Mouse (Mus musculus): ENCODE results near the gene Bace1.

Bace1 gene

DNA sequence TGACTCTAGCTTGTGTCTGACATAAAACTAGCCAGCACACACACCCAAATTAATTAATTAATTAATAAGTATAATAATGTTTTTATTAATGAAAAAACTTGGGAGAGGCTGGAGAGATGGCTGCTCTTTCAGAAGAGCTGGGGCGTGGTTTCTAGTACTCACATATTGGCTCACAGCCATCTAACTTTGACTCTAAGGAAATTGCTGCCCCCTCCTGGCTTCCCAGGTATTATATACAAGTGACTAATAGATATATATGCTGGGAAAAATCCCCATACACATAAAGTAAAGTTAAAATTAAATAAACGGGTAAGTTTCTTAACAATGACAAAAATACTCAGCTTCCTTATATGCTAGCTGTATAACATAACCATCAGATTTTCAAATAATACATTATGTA lies 39.5 kb downstream of the Bace1 start:
- DNase-seq (ENCODE audit: inconsistent age in 2 of 2, low spot score in 1 of 2), result peak in 1 of 2 experiments; percentile 73

DNA sequence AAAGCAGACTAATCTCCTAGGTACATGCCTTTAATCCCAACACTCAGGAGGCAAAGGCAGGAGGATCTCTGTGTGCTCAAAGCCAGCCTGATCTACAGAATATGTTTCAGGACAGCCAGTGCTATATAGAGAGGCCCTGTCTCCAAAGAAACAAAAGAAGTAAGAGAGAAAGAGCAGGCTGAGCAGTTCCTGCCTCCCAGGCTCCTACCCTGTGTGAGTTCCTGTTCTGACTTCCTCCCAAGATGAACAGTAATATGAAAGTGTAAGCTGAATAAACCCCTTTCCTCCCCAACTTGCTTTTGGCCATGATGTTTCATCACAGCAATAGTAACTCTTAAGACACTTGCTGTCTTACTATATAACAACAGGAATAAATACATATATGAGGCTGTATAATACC lies 55.3 kb downstream of the Bace1 start:
- no peak for DNase-seq (ENCODE audit: inconsistent age in 2 of 2, low spot score in 1 of 2)

DNA sequence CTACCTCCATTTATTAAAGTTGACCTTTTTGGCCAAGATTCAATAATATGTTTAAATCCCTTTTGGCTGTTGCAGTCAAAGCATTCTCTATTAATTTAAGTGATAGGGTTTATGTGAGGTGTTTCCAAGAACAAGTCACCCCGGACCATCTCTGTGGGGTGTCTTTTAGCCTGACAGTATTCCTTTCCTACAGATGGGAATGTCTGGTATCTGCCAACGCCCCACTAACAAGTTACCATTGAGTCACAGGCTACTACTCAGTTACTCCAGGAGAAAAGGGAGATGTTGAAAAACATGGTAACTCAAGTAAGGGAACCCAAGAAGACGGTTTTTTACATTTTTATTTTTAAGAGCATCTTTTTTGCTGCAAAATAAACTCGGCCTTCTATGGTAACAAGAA lies 66.8 kb downstream of the Bace1 start:
- no peak for DNase-seq (ENCODE audit: inconsistent age in 2 of 2, low spot score in 1 of 2)

GRCm38 (mm10) chr9:45905811-45906237 lies 67.4 kb downstream of the Bace1 start:
- peak; percentile 62 to 75 for DNase-seq (ENCODE audit: inconsistent age in 2 of 2, low spot score in 1 of 2)

- DNase-seq (ENCODE audit: inconsistent age in 2 of 2, low spot score in 1 of 2), result peak; percentile 93 to 96
Observed at GRCm38 (mm10) chr9:45906355-45907077, 68.1 kb downstream of the Bace1 start, which contains the start of the genes Pcsk7 and Rnf214. Gene Pcsk7, plus strand, starts transcription at chr9:45906497. Gene Rnf214, minus strand, starts transcription at chr9:45906911.

DNA sequence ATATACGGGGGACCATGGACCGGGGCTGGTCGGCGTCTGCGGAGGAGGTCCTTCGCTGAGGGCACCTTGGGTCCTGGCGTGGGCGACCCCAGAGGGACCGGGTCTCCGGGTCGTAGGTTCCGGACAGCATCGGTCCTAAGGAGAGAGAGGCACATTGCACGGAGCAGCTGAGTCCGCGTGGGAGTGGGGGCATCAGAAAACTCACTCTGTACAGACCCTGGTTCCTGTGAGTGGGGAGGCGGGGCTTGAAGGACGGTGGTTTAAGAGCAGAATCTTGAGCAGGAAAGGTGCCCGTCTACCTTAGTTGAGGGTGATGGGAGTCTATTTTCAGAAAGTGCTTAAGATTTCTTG lies 68.7 kb downstream of the Bace1 start:
- DNase-seq (ENCODE audit: inconsistent age in 2 of 2, low spot score in 1 of 2), result no peak

GRCm38 (mm10) chr9:45910995-45911394 lies 72.6 kb downstream of the Bace1 start:
- DNase-seq (ENCODE audit: inconsistent age in 2 of 2, low spot score in 1 of 2), result no peak

GRCm38 (mm10) chr9:45911673-45912072 lies 73.3 kb downstream of the Bace1 start:
- DNase-seq (ENCODE audit: inconsistent age in 2 of 2, low spot score in 1 of 2), result peak; percentile 70 to 91
